ENCODE assay signal across 20 mouse cellular contexts in the genomic region with DNA sequence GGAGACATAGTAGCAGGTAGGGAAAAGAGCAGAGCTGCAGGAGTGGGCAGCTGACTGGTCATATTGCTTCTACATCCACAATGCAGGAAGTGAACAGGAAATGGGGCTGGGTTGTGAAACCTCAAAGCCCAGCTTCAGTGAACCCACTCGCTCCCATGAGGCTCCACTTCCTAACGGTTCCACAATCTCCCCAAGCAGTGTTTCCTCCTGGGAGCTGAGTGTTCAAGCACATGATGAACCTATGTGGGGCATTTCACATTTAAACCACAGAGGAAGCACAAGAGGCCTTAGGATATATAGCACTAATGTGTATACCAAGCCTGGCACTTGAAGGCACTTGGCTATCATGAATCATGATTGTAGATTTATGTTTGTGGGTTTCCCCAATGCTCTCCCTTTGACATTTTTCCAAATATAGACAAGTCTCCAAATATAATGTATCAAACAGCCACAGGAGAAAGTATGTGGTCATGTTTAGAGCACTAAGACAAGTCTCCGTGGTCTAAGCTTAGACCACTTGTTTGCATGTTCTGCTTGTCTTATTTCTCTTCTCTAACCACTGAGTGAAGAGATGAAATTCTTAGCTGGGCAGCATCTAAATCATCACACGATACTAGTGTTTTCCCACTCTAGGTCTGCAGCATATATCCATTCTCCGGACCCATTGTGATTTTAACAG.
DNase-seq lines count a peak whose midpoint lies in the region; ATAC-seq and TF ChIP-seq lines count a peak whose summit lies in the region.
"Had no signal": no experiment of that assay in that cellular context is flagged by ENCODE, and none has a peak within 500 bp of the region (broad histone marks: within the 10 kb centered on the region; RNA-seq: fewer than 3 reads in every experiment).

No protein-coding gene starts in this region.

- H3K27ac ChIP-seq in CH12.LX (ENCODE audit: insufficient read depth, low read depth), result no peak overlapping the region
- H3K27ac ChIP-seq in forebrain, embryonic 16.5 days (ENCODE audit: low read length), result no peak overlapping the region
- no peak overlapping the region for H3K27ac ChIP-seq in forebrain, embryonic 12.5 days
- H3K27ac ChIP-seq: hindbrain, embryonic 13.5 days; kidney, postnatal 0 days; limb, embryonic 15.5 days; midbrain, embryonic 13.5 days had no signal

- no peaks in the 10 kb centered on the region for H3K9me3 ChIP-seq in CH12.LX (replicated peaks; ENCODE audit: low read length)
- H3K9me3 ChIP-seq in forebrain, embryonic 16.5 days (ENCODE audit: control insufficient read depth, low read length), result no peaks in the 10 kb centered on the region
- no peaks in the 10 kb centered on the region for H3K9me3 ChIP-seq in forebrain, embryonic 12.5 days
- H3K9me3 ChIP-seq: hindbrain, embryonic 13.5 days; limb, embryonic 15.5 days; midbrain, embryonic 13.5 days had no signal

- H3K4me2 ChIP-seq in CH12.LX (ENCODE audit: insufficient read depth, low read depth, poor library complexity, severe bottlenecking), result no peak overlapping the region
- no peak overlapping the region for H3K4me2 ChIP-seq in forebrain, embryonic 16.5 days (ENCODE audit: low read length)
- H3K4me2 ChIP-seq in forebrain, embryonic 12.5 days, result no peak overlapping the region
- H3K4me2 ChIP-seq: hindbrain, embryonic 13.5 days; limb, embryonic 15.5 days; midbrain, embryonic 13.5 days had no signal

- no peak for TF ChIP-seq RAD21 in CH12.LX (IDR thresholded peaks at IDR 0.05; ENCODE audit: low read depth, low read length)

- 91% methylated on average over 5 of the region's 5 CpGs for WGBS in forebrain, embryonic 16.5 days
- 87% methylated on average over 5 of the region's 5 CpGs for WGBS in forebrain, embryonic 12.5 days

- peak; percentile 57 for ATAC-seq in megakaryocyte-erythroid progenitor cell, adult 5-6 weeks (replicated peaks; ENCODE audit: low FRiP score, low TSS enrichment, poor library complexity, severe bottlenecking)
- ATAC-seq in forebrain, embryonic 16.5 days, result no peak
- ATAC-seq in forebrain, embryonic 12.5 days (ENCODE audit: low FRiP score), result no peak
- ATAC-seq: forebrain, postnatal 0 days; intestine, embryonic 16.5 days; midbrain, embryonic 13.5 days had no signal

- H3K4me3 ChIP-seq in CH12.LX (replicated peaks in 1 of 3; ENCODE audit: low read depth in 2 of 3, low read length in 2 of 3, poor library complexity in 1 of 3), result no peak overlapping the region
- no peak overlapping the region for H3K4me3 ChIP-seq in forebrain, embryonic 16.5 days (replicated peaks; ENCODE audit: low read length)
- no peak overlapping the region for H3K4me3 ChIP-seq in forebrain, embryonic 12.5 days (replicated peaks)
- H3K4me3 ChIP-seq: hindbrain, embryonic 13.5 days; limb, embryonic 15.5 days; midbrain, embryonic 13.5 days had no signal

- TF ChIP-seq POLR2A in CH12.LX (IDR thresholded peaks at IDR 0.05; ENCODE audit: low read depth, low read length), result no peak

- H3K36me3 ChIP-seq in CH12.LX (replicated peaks in 1 of 2; ENCODE audit: control insufficient read depth in 1 of 2, insufficient read depth in 1 of 2, low read length in 1 of 2), result no peaks in the 10 kb centered on the region
- H3K36me3 ChIP-seq in forebrain, embryonic 16.5 days (ENCODE audit: control insufficient read depth, insufficient read depth), result no peaks in the 10 kb centered on the region
- H3K36me3 ChIP-seq in forebrain, embryonic 12.5 days (replicated peaks), result no peaks in the 10 kb centered on the region
- H3K36me3 ChIP-seq: hindbrain, embryonic 13.5 days; limb, embryonic 15.5 days; midbrain, embryonic 13.5 days had no signal

- no peak overlapping the region for H3K9ac ChIP-seq in CH12.LX (ENCODE audit: insufficient read depth, low read depth)
- no peak overlapping the region for H3K9ac ChIP-seq in forebrain, embryonic 16.5 days (replicated peaks; ENCODE audit: low read depth, low read length)
- no peak overlapping the region for H3K9ac ChIP-seq in forebrain, embryonic 12.5 days
- H3K9ac ChIP-seq: forebrain, postnatal 0 days; hindbrain, embryonic 13.5 days; limb, embryonic 15.5 days; midbrain, embryonic 13.5 days had no signal

- peak; percentile 16 for DNase-seq in adrenal gland, postnatal 14 days
- no peak for DNase-seq in adrenal gland, postnatal 4 days (ENCODE audit: low spot score in 2 of 2)
- DNase-seq in CH12.LX (ENCODE audit: extremely low read depth), result peak; percentile 26
- DNase-seq in induced T-regulatory cell, adult 2 months (ENCODE audit: low read depth), result peak; percentile 19
- DNase-seq in cerebellum, postnatal 10 days, result no peak
- DNase-seq: adrenal gland, adult 2 months; cerebellum, adult 9-10 months; forebrain, postnatal 0 days; gastrocnemius, postnatal 25 days; layer of hippocampus, adult 9-11 months; lung, postnatal 10 days; thymus, adult 18-20 months had no signal

- in situ Hi-C loops in CH12.LX (cut with MboI; ENCODE audit: low pct_ligation_motif_present, low pct_unique_long_range_greater_than_20kb, low sequenced_read_pairs), result no loop called here

- TF ChIP-seq CTCF in CH12.LX (conservative IDR thresholded peaks at IDR 0.05 in 1 of 2, IDR thresholded peaks at IDR 0.05 in 1 of 2; ENCODE audit: low read depth in 2 of 2, low read length in 2 of 2), result no peak

- dilution Hi-C loops in CH12.LX (cut with MboI; ENCODE audit: extremely low pct_ligation_motif_present, extremely low pct_unique_long_range_greater_than_20kb, low sequenced_read_pairs), result no loop called here

- peaks cover 4% of the 10 kb centered on the region for H3K27me3 ChIP-seq in CH12.LX (replicated peaks)
- no peaks in the 10 kb centered on the region for H3K27me3 ChIP-seq in forebrain, embryonic 16.5 days (replicated peaks; ENCODE audit: control insufficient read depth, insufficient read depth, low read length)
- H3K27me3 ChIP-seq in forebrain, embryonic 12.5 days, result peaks cover 8% of the 10 kb centered on the region; the same call in 1 of the 2 replicates
- H3K27me3 ChIP-seq: hindbrain, embryonic 13.5 days; limb, embryonic 15.5 days; midbrain, embryonic 13.5 days had no signal

- H3K79me2 ChIP-seq in CH12.LX (replicated peaks; ENCODE audit: control insufficient read depth, extremely low read depth, insufficient read depth, poor library complexity, severe bottlenecking), result no peaks in the 10 kb centered on the region

- peaks cover 0 to 11% of the 10 kb centered on the region in 2 experiments; a peak in 3 of 4 replicates for H3K4me1 ChIP-seq in CH12.LX (ENCODE audit: control insufficient read depth in 1 of 2, insufficient read depth in 2 of 2)
- H3K4me1 ChIP-seq in forebrain, embryonic 16.5 days (replicated peaks; ENCODE audit: control insufficient read depth, insufficient read depth, low read length), result no peaks in the 10 kb centered on the region
- no peaks in the 10 kb centered on the region for H3K4me1 ChIP-seq in forebrain, embryonic 12.5 days
- H3K4me1 ChIP-seq: hindbrain, embryonic 13.5 days; limb, embryonic 15.5 days; midbrain, embryonic 13.5 days had no signal

- TF ChIP-seq EP300 in CH12.LX (IDR thresholded peaks at IDR 0.05; ENCODE audit: low read length), result no peak

TF ChIP-seq in CH12.LX, 34 proteins besides CTCF, POLR2A, EP300 and RAD21:
- 0 out of 2 replicates have a peak, but pooled peaks have one; percentile 5 for TF ChIP-seq BHLHE40 (IDR thresholded peaks at IDR 0.05; ENCODE audit: low read depth, low read length)
- TF ChIP-seq ZC3H11A (IDR thresholded peaks at IDR 0.05; ENCODE audit: low read depth, low read length), result no peak
- no peak for TF ChIP-seq NRF1 (IDR thresholded peaks at IDR 0.05; ENCODE audit: low read depth, low read length)
TF ChIP-seq in CH12.LX: peak in this region for 1.

Comparison
In these comparisons a context has a peak if more than half of its experiments do, and no peak if none do; other contexts are left out.
1. DNase-seq: peak in adrenal gland, postnatal 14 days (single experiment), CH12.LX (single experiment) and induced T-regulatory cell, adult 2 months (single experiment); none in adrenal gland, postnatal 4 days (0 of 2) and cerebellum, postnatal 10 days (0 of 2).